Mouse (Mus musculus): Measurements from ENCODE around the gene Clstn3. TPM values are rescaled to one million over a fixed set of nuclear protein-coding genes. Genes with fewer than 3 reads are reported as not detected.
"Not testable (repeated sequence)": the region's sequence is repeated elsewhere in the genome, so short reads cannot be mapped to it uniquely, and the experiment has no call there.

The Clstn3 gene
- polyA plus RNA-seq, 1 experiment from 2014 or later: 5.4 TPM

GRCm38 (mm10) chr6:124477221-124477655 lies 12.6 kb upstream of the Clstn3 start:
- Histone ChIP-seq H3K27me3 (ENCODE audit: low read depth, poor library complexity, severe bottlenecking) (no peaks in the 10 kb centered on the region), H3K9me3 (replicated peaks) (no peaks in the 10 kb centered on the region), H3K36me3 (no peaks in the 10 kb centered on the region), H3K4me1 (no peaks in the 10 kb centered on the region), H3K27ac (no peak overlapping the region), H3K4me3 (no peak overlapping the region)
- 82% methylated on average over 5 of the region's 5 CpGs for whole genome bisulfite sequencing
- DNase-seq (ENCODE audit: low spot score): no peak

GRCm38 (mm10) chr6:124476796-124477195 lies 12.2 kb upstream of the Clstn3 start:
- no peaks in the 10 kb centered on the region for H3K36me3 ChIP-seq

GRCm38 (mm10) chr6:124476216-124476615 lies 11.6 kb upstream of the Clstn3 start:
- Histone ChIP-seq H3K9me3 (replicated peaks) (no peaks in the 10 kb centered on the region), H3K4me1 (no peaks in the 10 kb centered on the region), H3K36me3 (no peaks in the 10 kb centered on the region), H3K27me3 (ENCODE audit: low read depth, poor library complexity, severe bottlenecking) (no peaks in the 10 kb centered on the region), H3K27ac (no peak overlapping the region), H3K4me3 (no peak overlapping the region)
- DNase-seq (ENCODE audit: low spot score): no peak
- WGBS: 87% methylated on average over 7 of the region's 7 CpGs

More at GRCm38 (mm10) chr6:124476796-124477195, 12.2 kb upstream of the Clstn3 start:
- Histone ChIP-seq H3K27me3 (ENCODE audit: low read depth, poor library complexity, severe bottlenecking) (no peaks in the 10 kb centered on the region), H3K4me3 (no peak overlapping the region), H3K27ac (no peak overlapping the region), H3K4me1 (no peaks in the 10 kb centered on the region), H3K9me3 (replicated peaks) (no peaks in the 10 kb centered on the region)
- DNase-seq (ENCODE audit: low spot score): no peak
- WGBS: 91% methylated on average over 11 of the region's 11 CpGs

- whole genome bisulfite sequencing: 89% methylated on average over 8 of the region's 11 CpGs
- not testable (repeated sequence) for DNase-seq (ENCODE audit: low spot score); H3K27me3 ChIP-seq (ENCODE audit: low read depth, poor library complexity, severe bottlenecking); H3K27ac ChIP-seq; H3K4me3 ChIP-seq; H3K9me3 ChIP-seq (replicated peaks); H3K4me1 ChIP-seq; H3K36me3 ChIP-seq
These were observed 10.9 kb upstream of the Clstn3 start for GRCm38 (mm10) chr6:124475335-124476075.

- WGBS: 83% methylated on average over 11 of the region's 11 CpGs
- Histone ChIP-seq H3K4me3 (no peak overlapping the region), H3K27me3 (ENCODE audit: low read depth, poor library complexity, severe bottlenecking) (no peaks in the 10 kb centered on the region), H3K27ac (no peak overlapping the region), H3K9me3 (replicated peaks) (no peaks in the 10 kb centered on the region), H3K4me1 (no peaks in the 10 kb centered on the region), H3K36me3 (no peaks in the 10 kb centered on the region)
- no peak for DNase-seq (ENCODE audit: low spot score)
These were observed 10.0 kb upstream of the Clstn3 start for GRCm38 (mm10) chr6:124474621-124475020.

GRCm38 (mm10) chr6:124472801-124473200 lies 8.2 kb upstream of the Clstn3 start:
- 37% methylated on average over 6 of the region's 6 CpGs for WGBS
- H3K27me3 ChIP-seq (ENCODE audit: low read depth, poor library complexity, severe bottlenecking): no peaks in the 10 kb centered on the region
- H3K27ac ChIP-seq: no peak overlapping the region
- no peak overlapping the region for H3K4me3 ChIP-seq
- no peaks in the 10 kb centered on the region for H3K9me3 ChIP-seq (replicated peaks)
- no peak for DNase-seq (ENCODE audit: low spot score)
- H3K4me1 ChIP-seq: no peaks in the 10 kb centered on the region
- H3K36me3 ChIP-seq: no peaks in the 10 kb centered on the region

GRCm38 (mm10) chr6:124471783-124472638 lies 7.4 kb upstream of the Clstn3 start:
- H3K9me3 ChIP-seq (replicated peaks); H3K27me3 ChIP-seq (ENCODE audit: low read depth, poor library complexity, severe bottlenecking); H3K4me1 ChIP-seq; DNase-seq (ENCODE audit: low spot score); H3K36me3 ChIP-seq; H3K4me3 ChIP-seq; H3K27ac ChIP-seq: not testable (repeated sequence)
- WGBS: 83% methylated on average over 6 of the region's 6 CpGs

GRCm38 (mm10) chr6:124471121-124471520 lies 6.5 kb upstream of the Clstn3 start:
- H3K9me3 ChIP-seq (replicated peaks): no peaks in the 10 kb centered on the region
- no peaks in the 10 kb centered on the region for H3K27me3 ChIP-seq (ENCODE audit: low read depth, poor library complexity, severe bottlenecking)
- no peak overlapping the region for H3K27ac ChIP-seq
- DNase-seq (ENCODE audit: low spot score): no peak
- 90% methylated on average over 3 of the region's 3 CpGs for WGBS
- H3K4me1 ChIP-seq: no peaks in the 10 kb centered on the region
- H3K36me3 ChIP-seq: no peaks in the 10 kb centered on the region
- no peak overlapping the region for H3K4me3 ChIP-seq

GRCm38 (mm10) chr6:124465729-124466128 lies 1.1 kb upstream of the Clstn3 start:
- H3K27ac ChIP-seq: no peak overlapping the region
- H3K36me3 ChIP-seq: no peaks in the 10 kb centered on the region
- H3K4me3 ChIP-seq: no peak overlapping the region
- DNase-seq (ENCODE audit: low spot score): no peak
- peaks cover 30% of the 10 kb centered on the region for H3K27me3 ChIP-seq (ENCODE audit: low read depth, poor library complexity, severe bottlenecking)
- 55% methylated on average over 6 of the region's 6 CpGs for WGBS
- H3K9me3 ChIP-seq (replicated peaks): no peaks in the 10 kb centered on the region
- peaks cover 18% of the 10 kb centered on the region for H3K4me1 ChIP-seq

- H3K36me3 ChIP-seq: no peaks in the 10 kb centered on the region
- 38% methylated on average over 6 of the region's 6 CpGs for WGBS
These were observed 705 bp upstream of the Clstn3 start for GRCm38 (mm10) chr6:124465299-124465698.

GRCm38 (mm10) chr6:124463881-124464291 lies 708 bp downstream of the Clstn3 start:
- no peaks in the 10 kb centered on the region for H3K36me3 ChIP-seq
- no peak overlapping the region for H3K27ac ChIP-seq
- H3K9me3 ChIP-seq (replicated peaks): no peaks in the 10 kb centered on the region
- H3K4me1 ChIP-seq: peaks cover 18% of the 10 kb centered on the region
- WGBS: 30% methylated on average over 8 of the region's 8 CpGs
- DNase-seq (ENCODE audit: low spot score): no peak
- H3K27me3 ChIP-seq (ENCODE audit: low read depth, poor library complexity, severe bottlenecking): peaks cover 30% of the 10 kb centered on the region
- H3K4me3 ChIP-seq: peak overlapping the region; percentile 57

More at GRCm38 (mm10) chr6:124465299-124465698, 705 bp upstream of the Clstn3 start:
- Histone ChIP-seq H3K27me3 (ENCODE audit: low read depth, poor library complexity, severe bottlenecking) (peaks cover 30% of the 10 kb centered on the region), H3K4me3 (peak overlapping the region; percentile 57), H3K27ac (no peak overlapping the region), H3K9me3 (replicated peaks) (no peaks in the 10 kb centered on the region), H3K4me1 (peaks cover 18% of the 10 kb centered on the region)
- DNase-seq (ENCODE audit: low spot score): no peak

GRCm38 (mm10) chr6:124459388-124459787 lies 5.2 kb downstream of the Clstn3 start:
- 81% methylated on average over 4 of the region's 4 CpGs for WGBS
- Histone ChIP-seq H3K27me3 (ENCODE audit: low read depth, poor library complexity, severe bottlenecking) (peaks cover 23% of the 10 kb centered on the region), H3K4me3 (no peak overlapping the region), H3K4me1 (peaks cover 6% of the 10 kb centered on the region), H3K27ac (no peak overlapping the region), H3K36me3 (no peaks in the 10 kb centered on the region), H3K9me3 (replicated peaks) (no peaks in the 10 kb centered on the region)
- no peak for DNase-seq (ENCODE audit: low spot score)

GRCm38 (mm10) chr6:124458505-124458904 lies 6.1 kb downstream of the Clstn3 start:
- H3K9me3 ChIP-seq (replicated peaks): no peaks in the 10 kb centered on the region
- H3K4me1 ChIP-seq: no peaks in the 10 kb centered on the region
- H3K4me3 ChIP-seq: no peak overlapping the region
- H3K36me3 ChIP-seq: no peaks in the 10 kb centered on the region
- H3K27me3 ChIP-seq (ENCODE audit: low read depth, poor library complexity, severe bottlenecking): peaks cover 15% of the 10 kb centered on the region
- 91% methylated on average over 11 of the region's 11 CpGs for WGBS
- DNase-seq (ENCODE audit: low spot score): no peak
- no peak overlapping the region for H3K27ac ChIP-seq

Measured in limb, embryonic 10.5 days (tissue).